Mouse (Mus musculus) embryonic facial prominence, embryonic 11.5 days (tissue): Measurements from ENCODE around the gene Epx. TPM values are rescaled to one million over a fixed set of nuclear protein-coding genes. Genes with fewer than 3 reads are reported as not detected.

Source experiments
- ATAC-seq: fragments of 200-750 bp; cut with Nextera tagmentation; replicated peaks from 2 replicates; pipeline ENCODE4 v1.8.0; 2017; ENCODE audit warnings: low read depth; ENCODE audit not compliant: insufficient number of reproducible peaks, low FRiP score, low TSS enrichment
- DNase-seq: peaks from one replicate; pipeline ENCODE4 v3.0.0-alpha.2; 2015; ENCODE audit warnings: low spot score
- H3K27ac ChIP-seq: fragments of 300-500 bp; sonication (generic); replicated peaks from 2 replicates; pipeline ENCODE4 v1.5.1; 2014; ENCODE audit warnings: mild to moderate bottlenecking, low read depth, low read length, control low read depth
- H3K27me3 ChIP-seq: fragments of 300-500 bp; sonication (generic); 2 replicates; pipeline ENCODE4 v1.6.1; 2014; ENCODE audit warnings: mild to moderate bottlenecking, low read length, moderate library complexity, mixed read lengths; ENCODE audit not compliant: control insufficient read depth, insufficient read depth
- H3K36me3 ChIP-seq: fragments of 300-500 bp; sonication (generic); replicated peaks from 2 replicates; pipeline ENCODE4 v1.6.1; 2014; ENCODE audit warnings: low read depth, mild to moderate bottlenecking, low read length, moderate library complexity, mixed read lengths; ENCODE audit not compliant: control insufficient read depth, insufficient read depth
- H3K4me1 ChIP-seq: fragments of 300-500 bp; sonication (generic); 2 replicates; pipeline ENCODE4 v1.6.1; 2014; ENCODE audit warnings: low read length, mixed read lengths; ENCODE audit not compliant: control insufficient read depth, insufficient read depth
- H3K4me2 ChIP-seq: fragments of 300-500 bp; sonication (generic); 2 replicates; pipeline ENCODE4 v1.6.1; 2014; ENCODE audit warnings: low read depth, mild to moderate bottlenecking, control low read depth, low read length, moderate library complexity
- H3K4me3 ChIP-seq: fragments of 300-500 bp; sonication (generic); 2 replicates; pipeline ENCODE4 v1.5.1; 2014; ENCODE audit warnings: low read depth, low read length, control low read depth
- H3K9ac ChIP-seq: fragments of 300-500 bp; sonication (generic); replicated peaks from 2 replicates; pipeline ENCODE4 v1.6.1; 2014; ENCODE audit warnings: mild to moderate bottlenecking, control low read depth, low read length
- H3K9me3 ChIP-seq: fragments of 300-500 bp; sonication (generic); replicated peaks from 2 replicates; pipeline ENCODE4 v1.6.1; 2016; ENCODE audit warnings: mild to moderate bottlenecking, low read length, inconsistent platforms, mixed read lengths; ENCODE audit not compliant: control insufficient read depth
- WGBS: fragments of 180-500 bp; shearing (Covaris S2); extraction: QIAGEN DNeasy Blood & Tissue Kit; methylation state at CpG from one replicate; pipeline ENCODE4 v1.1.7; 2014; 5-methylcytosine and 5-hydroxymethylcytosine counted together
- polyA plus RNA-seq: library from polyadenylated mRNA; unstranded; fragments of >200 nt; fragmentation: Nextera tagmentation; extraction: Ambion mirVana; gene quantifications from 2 replicates; pipeline ENCODE4 v1.2.1, GENCODE M21; 2014

Gene Epx
- polyA plus RNA-seq = 0.17 TPM in 1 of 2 replicates, not detected in the other

GRCm38 (mm10) chr11:87875436-87875835 lies at the start of gene Epx:
Gene Epx, minus strand, starts transcription at chr11:87875536.
- ATAC-seq (no peak), DNase-seq (no peak)
- Histone ChIP-seq H3K9ac (no peak within 1 kb of the TSS), H3K4me2 (no peak within 1 kb of the TSS), H3K36me3 (no peaks in the 10 kb centered on the region), H3K4me1 (no peaks in the 10 kb centered on the region), H3K27ac (no peak within 1 kb of the TSS), H3K4me3 (no peak within 1 kb of the TSS), H3K9me3 (no peaks in the 10 kb centered on the region), H3K27me3 (no peaks in the 10 kb centered on the region; the same call in 1 of the 2 replicates)
- 75% methylated on average over 6 of the region's 6 CpGs for WGBS

- WGBS = 28% methylated on average over 5 of the region's 5 CpGs
- Histone ChIP-seq H3K27ac (no peak within 1 kb of the TSS), H3K4me1 (no peaks in the 10 kb centered on the region), H3K27me3 (no peaks in the 10 kb centered on the region), H3K36me3 (no peaks in the 10 kb centered on the region), H3K4me3 (no peak within 1 kb of the TSS), H3K4me2 (no peak within 1 kb of the TSS), H3K9me3 (no peaks in the 10 kb centered on the region), H3K9ac (no peak within 1 kb of the TSS)
- ATAC-seq = no peak
- peak; percentile 77 for DNase-seq
Measured at GRCm38 (mm10) chr11:87920966-87921365, 45.6 kb upstream of the Epx start, which contains the start of gene Olfr464. Gene Olfr464, minus strand, starts transcription at chr11:87920967.

- Histone ChIP-seq H3K27me3 (no peaks in the 10 kb centered on the region), H3K4me2 (no peak overlapping the region), H3K27ac (no peak overlapping the region), H3K36me3 (no peaks in the 10 kb centered on the region), H3K4me1 (no peaks in the 10 kb centered on the region), H3K4me3 (no peak overlapping the region), H3K9me3 (no peaks in the 10 kb centered on the region), H3K9ac (no peak overlapping the region)
- ATAC-seq = no peak
- WGBS = 64% methylated on average over 2 of the region's 2 CpGs
- DNase-seq = no peak
Measured at GRCm38 (mm10) chr11:87920301-87920700, 45.0 kb upstream of the Epx start.

- H3K9ac ChIP-seq = no peak overlapping the region
- WGBS = 90% methylated on average over 1 of the region's 1 CpGs
- no peaks in the 10 kb centered on the region for H3K36me3 ChIP-seq
- no peaks in the 10 kb centered on the region for H3K27me3 ChIP-seq
- H3K4me1 ChIP-seq = no peaks in the 10 kb centered on the region
- no peaks in the 10 kb centered on the region for H3K9me3 ChIP-seq
- no peak for DNase-seq
- no peak overlapping the region for H3K27ac ChIP-seq
- H3K4me2 ChIP-seq = no peak overlapping the region
- ATAC-seq = no peak
- H3K4me3 ChIP-seq = no peak overlapping the region
Measured at GRCm38 (mm10) chr11:87916005-87916404, 40.7 kb upstream of the Epx start.

GRCm38 (mm10) chr11:87904331-87904730 lies 29.0 kb upstream of the Epx start:
- 84% methylated on average over 3 of the region's 3 CpGs for WGBS
- no peak overlapping the region for H3K4me2 ChIP-seq
- H3K27ac ChIP-seq = no peak overlapping the region
- no peak overlapping the region for H3K9ac ChIP-seq
- no peak for DNase-seq
- H3K27me3 ChIP-seq = no peaks in the 10 kb centered on the region
- no peak for ATAC-seq
- H3K4me3 ChIP-seq = no peak overlapping the region
- no peaks in the 10 kb centered on the region for H3K9me3 ChIP-seq
- H3K4me1 ChIP-seq = no peaks in the 10 kb centered on the region
- H3K36me3 ChIP-seq = no peaks in the 10 kb centered on the region

- H3K4me1 ChIP-seq = no peaks in the 10 kb centered on the region
- no peak within 1 kb of the TSS for H3K27ac ChIP-seq
- H3K36me3 ChIP-seq = no peaks in the 10 kb centered on the region
- DNase-seq (no peak), ATAC-seq (no peak)
- no peak within 1 kb of the TSS for H3K4me2 ChIP-seq
- no peaks in the 10 kb centered on the region for H3K27me3 ChIP-seq
- no peaks in the 10 kb centered on the region for H3K9me3 ChIP-seq
- no peak within 1 kb of the TSS for H3K9ac ChIP-seq
- H3K4me3 ChIP-seq = no peak within 1 kb of the TSS
Measured at GRCm38 (mm10) chr11:87897287-87897686, 22.0 kb upstream of the Epx start, which contains the start of gene Olfr463. Gene Olfr463, minus strand, starts transcription at chr11:87897387.

- no peak for DNase-seq
- no peak for ATAC-seq
- H3K4me2 ChIP-seq = no peak within 1 kb of the TSS
- H3K36me3 ChIP-seq = no peaks in the 10 kb centered on the region
- no peaks in the 10 kb centered on the region for H3K27me3 ChIP-seq
- no peaks in the 10 kb centered on the region for H3K9me3 ChIP-seq
- no peak within 1 kb of the TSS for H3K27ac ChIP-seq
- no peaks in the 10 kb centered on the region for H3K4me1 ChIP-seq
- H3K9ac ChIP-seq = no peak within 1 kb of the TSS
- WGBS = 87% methylated on average over 6 of the region's 6 CpGs
- H3K4me3 ChIP-seq = no peak within 1 kb of the TSS
Measured at GRCm38 (mm10) chr11:87892168-87892567, 16.8 kb upstream of the Epx start, which contains the start of gene Olfr462. Gene Olfr462, minus strand, starts transcription at chr11:87892268.

- ATAC-seq (no peak), DNase-seq (no peak)
- no peaks in the 10 kb centered on the region for H3K27me3 ChIP-seq
- no peak overlapping the region for H3K27ac ChIP-seq
- H3K4me2 ChIP-seq = no peak overlapping the region
- no peak overlapping the region for H3K4me3 ChIP-seq
- H3K9ac ChIP-seq = no peak overlapping the region
- 78% methylated on average over 5 of the region's 5 CpGs for WGBS
- H3K36me3 ChIP-seq = no peaks in the 10 kb centered on the region
- no peaks in the 10 kb centered on the region for H3K9me3 ChIP-seq
- H3K4me1 ChIP-seq = no peaks in the 10 kb centered on the region
Measured at GRCm38 (mm10) chr11:87884856-87885255, 9.5 kb upstream of the Epx start.
